Mouse (Mus musculus) frontal cortex, postnatal 25 days (tissue): ENCODE results near the gene Hyal3.

ENCODE experiments used
- DNase-seq, 2 experiments: peaks; one replicate each; pipeline ENCODE4 v3.0.0; 2022; ENCODE audit warnings: low spot score in 2 of 2

Hyal3 gene

DNA sequence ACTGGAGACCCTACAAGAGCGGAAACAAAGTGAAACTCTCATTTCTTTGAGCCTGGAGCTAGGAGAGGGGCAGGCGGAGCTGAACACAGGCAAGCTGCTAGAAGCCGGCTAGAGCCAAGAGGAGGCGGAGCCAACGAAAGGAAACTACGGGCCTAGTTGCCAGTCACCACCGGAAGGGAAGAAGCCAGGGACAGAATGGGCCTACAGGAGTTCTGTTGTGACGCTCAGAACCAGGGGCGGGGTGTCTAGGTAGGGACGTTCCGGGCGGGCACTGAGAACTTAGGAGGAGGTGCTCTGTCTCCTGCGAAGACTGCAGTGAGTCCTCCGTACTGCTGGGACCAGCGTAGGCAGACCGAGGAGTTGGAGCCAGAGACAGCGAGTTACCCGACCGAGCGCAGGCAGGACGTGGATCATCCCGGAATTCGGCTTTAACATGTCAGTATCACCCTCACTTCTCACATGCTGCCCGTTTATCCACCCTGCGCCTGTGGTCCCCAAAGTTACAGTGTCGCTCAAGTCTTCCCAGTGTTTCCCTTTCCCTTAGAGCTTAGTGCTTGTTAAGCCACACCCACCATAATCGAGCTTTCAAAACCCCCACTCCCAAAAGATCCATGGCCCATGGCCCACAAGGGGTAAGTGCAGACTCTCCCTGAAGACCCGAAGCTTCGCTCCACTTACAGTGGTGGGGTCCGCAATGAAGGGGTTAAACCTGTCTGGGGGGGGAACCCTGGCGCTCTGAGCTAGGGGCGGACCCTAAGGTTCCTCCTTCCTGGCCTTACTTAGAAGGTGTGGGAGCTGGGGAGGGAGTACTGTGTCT lies at the start of gene Hyal3:
TSS of gene Hyal3 (plus strand) at position 318 of the 817 bp plus-strand sequence.
- DNase-seq, result peak; percentile 70 to 74

DNA sequence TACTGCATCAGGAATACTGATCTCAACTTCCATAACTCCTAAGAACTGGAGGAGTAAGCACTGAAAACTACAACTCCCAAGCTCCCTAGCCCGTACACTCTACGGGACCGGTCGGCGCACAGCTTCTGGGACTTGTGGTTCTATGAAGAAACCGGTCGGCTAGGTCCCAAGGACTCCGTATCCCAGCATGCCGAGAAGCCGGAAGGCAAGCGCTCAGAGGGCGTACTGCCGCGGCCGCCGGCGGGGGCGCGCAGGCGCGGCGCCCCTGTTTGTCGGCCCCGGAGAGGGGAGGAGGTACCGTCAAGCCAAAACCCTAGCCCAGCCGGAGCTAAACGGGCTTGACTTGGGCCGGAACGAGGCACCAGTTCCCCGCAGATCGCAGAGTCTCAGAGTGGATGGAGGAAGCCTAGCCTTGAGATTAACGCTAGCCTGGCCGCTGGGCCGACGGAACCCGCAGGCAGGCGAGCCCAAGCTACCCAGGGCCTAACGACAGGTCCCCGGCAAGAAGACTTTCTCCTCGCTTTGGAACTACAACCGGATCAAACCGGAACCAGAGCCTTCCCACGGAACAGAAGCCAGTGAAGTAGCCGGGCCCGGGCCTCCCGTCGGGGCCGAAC lies 46.7 kb upstream of the Hyal3 start, which contains the start of gene Tmem115:
TSS of gene Tmem115 (plus strand) at position 155 of the 617 bp plus-strand sequence.
- DNase-seq, result peak; percentile 80 to 84

DNA sequence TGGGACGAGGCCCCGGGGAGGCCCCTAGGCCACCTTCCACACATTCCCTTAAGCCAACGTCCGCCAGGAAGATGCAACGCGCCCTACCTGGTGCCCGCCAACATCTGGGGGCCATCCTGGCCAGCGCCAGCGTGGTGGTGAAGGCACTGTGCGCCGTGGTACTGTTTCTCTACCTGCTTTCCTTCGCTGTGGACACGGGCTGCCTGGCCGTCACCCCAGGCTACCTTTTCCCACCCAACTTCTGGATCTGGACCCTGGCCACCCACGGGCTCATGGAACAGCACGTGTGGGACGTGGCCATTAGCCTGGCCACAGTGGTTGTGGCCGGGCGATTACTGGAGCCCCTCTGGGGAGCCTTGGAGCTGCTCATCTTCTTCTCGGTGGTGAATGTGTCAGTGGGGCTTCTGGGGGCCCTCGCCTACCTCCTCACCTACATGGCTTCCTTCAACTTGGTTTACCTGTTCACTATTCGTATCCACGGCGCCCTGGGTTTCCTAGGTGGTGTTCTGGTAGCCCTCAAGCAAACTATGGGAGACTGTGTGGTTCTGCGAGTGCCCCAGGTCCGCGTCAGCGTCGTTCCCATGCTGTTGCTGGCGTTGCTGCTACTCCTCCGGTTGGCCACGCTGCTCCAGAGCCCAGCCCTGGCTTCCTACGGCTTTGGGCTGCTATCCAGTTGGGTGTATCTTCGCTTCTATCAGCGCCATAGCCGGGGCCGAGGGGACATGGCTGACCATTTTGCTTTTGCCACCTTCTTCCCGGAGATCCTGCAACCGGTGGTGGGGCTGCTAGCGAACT lies 46.0 kb upstream of the Hyal3 start:
- no peak for DNase-seq

DNA sequence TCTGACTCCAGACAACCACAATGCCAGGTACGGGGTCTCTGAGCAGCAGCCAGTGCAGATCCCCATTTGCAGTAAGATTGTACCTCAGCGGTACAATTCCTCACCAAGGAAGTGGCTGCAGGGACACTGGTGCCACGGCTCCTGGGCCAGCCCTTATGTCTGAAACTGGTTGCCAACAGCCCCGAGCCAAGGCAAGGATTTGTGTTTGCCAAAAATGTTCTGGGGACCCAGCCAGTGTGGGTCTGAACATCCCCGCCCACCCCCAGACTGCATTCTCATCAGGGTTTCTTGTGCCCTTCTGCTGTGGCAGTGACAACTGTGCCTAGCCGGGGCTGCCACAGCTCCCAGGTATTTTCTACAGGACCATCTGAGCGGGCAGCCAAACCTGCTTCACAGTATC lies 42.4 kb upstream of the Hyal3 start:
- DNase-seq, result no peak

DNA sequence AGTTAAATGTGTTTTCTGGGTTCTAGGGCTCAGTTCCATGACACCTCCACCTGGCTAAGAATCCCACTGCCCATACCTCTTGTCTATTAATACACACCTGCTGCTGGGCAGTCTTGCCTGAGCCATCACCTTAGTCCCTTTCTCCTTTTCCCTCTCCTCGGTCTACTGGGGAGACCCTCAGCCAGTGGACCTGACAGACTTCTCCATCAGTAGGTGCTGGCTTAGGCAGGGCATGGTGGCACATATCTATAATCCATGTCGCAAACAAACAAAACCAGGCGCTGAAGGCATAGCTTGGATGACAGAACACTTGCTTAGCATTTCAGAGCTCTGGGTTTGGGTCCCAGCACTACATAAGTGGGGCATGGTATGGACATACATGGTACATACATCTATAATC lies 41.9 kb upstream of the Hyal3 start:
- DNase-seq, result no peak

DNA sequence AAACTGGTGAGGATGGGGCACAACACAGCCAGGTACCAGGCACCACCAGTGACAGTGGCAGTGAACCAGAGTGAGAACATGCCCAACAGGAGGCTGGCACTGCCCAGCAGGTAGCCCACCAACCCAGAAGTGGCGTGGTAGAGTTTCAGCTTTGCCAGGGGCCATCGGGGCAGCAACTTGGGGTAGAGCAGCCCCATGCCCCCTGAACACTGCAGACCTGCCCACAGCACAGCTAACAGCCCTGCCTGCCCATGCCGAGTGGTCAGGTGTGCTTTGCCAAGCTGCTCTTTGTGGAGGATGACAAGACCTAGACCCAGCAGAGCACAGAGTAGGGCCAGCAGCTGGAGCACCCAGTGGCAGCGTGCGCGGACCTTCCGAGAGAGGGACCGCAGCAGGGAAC lies 40.7 kb upstream of the Hyal3 start:
- DNase-seq, result no peak

DNA sequence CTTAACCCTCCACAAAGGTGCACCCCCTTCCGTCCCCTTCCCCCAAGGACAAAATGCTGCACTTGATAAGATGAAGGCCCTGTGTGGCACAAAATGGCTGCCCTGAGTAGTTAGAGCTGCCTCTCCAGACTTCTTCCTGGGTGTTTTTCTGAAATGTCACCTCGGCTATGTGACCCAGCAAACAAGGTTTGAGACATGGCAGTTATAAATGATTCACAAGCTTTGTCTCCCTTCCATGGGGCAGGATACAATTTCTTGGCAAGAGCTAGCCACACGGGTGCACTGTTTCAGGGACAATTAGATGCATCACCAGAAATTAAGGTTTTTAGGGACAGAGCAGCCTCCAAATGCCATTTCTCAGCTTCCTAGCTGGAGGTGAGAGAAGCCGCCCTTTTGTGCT lies 40.2 kb upstream of the Hyal3 start:
- no peak for DNase-seq

DNA sequence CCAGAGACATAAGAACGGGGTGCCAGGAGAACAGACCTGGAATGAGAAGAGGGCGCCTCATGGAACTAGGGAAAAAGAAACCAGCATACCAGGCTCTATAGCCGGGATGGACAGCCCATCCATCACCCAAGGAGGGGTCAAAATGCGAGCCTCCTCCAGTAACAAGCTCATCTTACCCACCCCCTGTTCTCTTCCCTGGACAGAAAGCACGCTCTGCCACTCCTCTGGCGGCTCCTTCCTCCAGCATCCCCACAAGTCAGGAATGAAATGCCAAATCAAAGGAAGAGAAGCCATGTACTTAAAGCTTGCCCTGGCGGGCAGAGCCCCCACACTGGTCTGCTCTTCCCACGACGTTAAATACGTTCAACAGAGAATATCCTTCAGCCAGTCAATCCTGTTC lies 39.6 kb upstream of the Hyal3 start:
- no peak for DNase-seq

DNA sequence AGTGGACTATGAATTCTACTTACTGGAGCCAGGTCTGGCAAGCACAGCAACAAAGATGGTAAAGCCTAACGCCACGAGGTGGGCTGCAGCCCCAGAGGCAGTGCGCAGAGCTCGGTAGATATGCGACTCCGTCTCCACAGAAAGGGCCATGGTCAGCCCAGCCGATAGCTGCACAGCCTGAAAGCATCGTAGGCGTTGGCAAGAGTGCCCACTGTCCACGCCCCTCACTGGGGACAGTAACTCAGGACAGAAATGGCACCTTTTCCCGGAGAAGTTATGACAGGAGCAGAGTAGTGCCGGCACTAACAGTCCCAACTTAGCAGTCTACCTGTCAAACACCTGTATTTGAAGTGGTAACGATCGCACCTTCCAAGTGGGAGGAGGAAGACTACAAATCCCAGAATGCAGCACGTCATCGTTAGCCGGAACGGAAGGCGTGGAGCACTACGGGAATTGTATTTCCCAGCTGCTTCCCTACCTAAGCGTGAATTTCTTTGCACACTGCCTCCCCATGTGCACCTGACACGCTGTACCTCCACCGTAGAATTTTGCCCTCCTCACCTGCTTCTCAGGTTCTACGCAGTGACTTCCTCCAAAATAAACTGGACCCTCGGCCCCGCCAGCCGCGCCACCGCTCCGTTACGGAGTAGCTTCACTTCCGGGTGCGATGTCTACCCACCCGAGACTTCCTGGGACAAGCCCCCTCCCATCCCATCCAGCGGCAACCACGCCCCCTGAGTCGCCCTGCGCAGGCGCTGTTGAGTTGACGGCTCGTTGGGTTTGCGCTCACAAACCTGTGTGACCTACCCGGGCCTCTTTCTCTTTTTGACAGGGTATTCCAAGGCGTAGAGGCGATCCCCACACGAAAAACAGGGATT lies 38.9 kb upstream of the Hyal3 start, which contains the start of the genes Cyb561d2 and Nprl2:
TSS of gene Cyb561d2 (minus strand) at position 720 of the 878 bp plus-strand sequence.
TSS of gene Nprl2 (plus strand) at position 753 of the 878 bp plus-strand sequence.
- DNase-seq, result peak; percentile 87 to 91

DNA sequence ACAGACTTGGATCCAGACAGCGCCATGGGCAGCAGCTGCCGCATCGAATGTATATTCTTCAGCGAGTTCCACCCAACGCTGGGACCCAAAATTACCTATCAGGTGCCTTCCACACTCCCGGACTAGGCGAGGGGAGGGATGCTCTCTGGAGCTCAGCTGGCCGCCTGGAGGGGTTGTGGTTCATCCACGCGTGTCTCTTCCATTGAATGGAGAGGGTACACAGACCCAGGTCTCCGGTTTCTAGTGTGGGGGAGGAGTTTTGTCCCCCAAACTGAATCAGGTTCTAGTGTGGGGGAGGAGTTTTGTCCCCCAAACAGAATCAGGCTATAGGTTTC lies 38.3 kb upstream of the Hyal3 start:
- no peak for DNase-seq

DNA sequence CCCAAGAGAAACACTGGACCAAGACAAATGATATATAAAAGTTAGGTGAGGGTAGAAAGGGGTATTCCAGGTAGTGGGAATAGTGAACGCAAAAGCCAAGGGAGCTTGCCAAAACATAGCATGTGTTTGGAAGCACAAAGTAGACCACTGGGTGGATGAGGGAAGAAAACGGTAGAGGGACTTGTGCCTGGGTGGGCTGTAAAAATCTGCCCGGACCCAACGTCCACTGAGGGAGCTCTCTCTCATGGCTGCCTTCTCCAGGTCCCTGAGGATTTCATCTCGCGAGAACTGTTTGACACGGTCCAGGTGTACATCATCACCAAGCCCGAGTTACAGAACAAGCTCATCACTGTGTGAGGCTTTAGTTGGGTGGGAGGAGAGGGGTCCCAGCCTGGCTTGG lies 37.9 kb upstream of the Hyal3 start:
- no peak for DNase-seq

DNA sequence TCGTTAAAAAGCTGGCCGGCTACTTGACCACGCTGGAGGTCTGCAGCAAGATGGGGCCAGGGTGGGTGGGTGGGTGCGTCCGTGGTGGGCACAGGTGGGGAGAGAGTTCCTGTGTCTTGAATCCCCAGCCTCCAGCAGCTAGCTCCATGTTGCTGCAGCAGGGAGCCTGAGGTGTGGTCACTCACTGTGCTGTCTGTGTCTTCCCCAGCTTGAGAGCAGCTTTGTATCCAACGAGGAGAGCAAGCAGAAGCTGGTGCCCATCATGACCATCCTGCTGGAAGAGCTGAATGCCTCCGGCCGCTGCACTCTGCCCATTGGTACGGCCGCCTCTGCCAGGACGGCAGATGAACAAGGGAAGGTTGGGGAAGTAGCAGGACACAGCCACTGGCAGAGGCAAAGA lies 37.3 kb upstream of the Hyal3 start:
- no peak for DNase-seq

DNA sequence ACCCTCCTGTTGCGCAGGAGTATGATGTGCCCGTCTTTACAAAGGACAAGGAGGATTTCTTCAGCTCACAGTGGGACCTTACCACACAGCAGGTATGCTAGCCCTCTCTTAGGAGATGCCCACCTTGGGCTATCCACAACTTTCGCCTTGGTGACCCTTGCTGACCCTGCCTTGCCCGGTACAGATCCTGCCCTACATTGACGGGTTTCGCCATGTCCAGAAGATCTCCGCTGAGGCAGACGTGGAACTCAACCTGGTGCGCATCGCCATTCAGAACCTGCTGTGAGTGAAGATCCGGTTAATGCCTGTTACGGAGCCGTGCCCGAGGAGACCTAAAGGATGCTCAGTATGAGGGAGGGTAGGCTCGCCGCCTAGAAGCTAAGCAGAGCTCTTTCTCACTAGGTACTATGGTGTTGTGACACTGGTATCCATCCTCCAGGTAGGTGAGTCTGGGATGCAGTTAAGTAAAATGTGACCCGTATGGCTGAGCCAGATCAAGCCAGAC lies 36.4 kb upstream of the Hyal3 start:
- no peak for DNase-seq

DNA sequence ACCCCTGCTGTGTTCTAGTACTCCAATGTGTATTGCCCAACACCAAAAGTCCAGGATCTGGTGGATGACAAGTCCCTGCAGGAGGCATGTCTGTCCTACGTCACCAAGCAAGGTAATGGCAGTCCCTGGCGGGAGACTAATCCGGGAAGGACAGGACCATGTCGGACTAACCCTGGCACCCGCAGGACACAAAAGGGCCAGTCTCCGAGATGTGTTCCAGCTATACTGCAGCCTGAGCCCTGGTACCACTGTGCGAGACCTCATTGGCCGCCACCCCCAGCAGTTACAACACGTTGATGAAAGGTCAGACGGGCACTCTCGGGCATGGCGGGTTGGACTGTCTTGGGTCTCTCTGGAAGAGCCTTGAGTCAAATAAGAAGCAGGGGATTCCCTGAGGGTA lies 35.9 kb upstream of the Hyal3 start:
- DNase-seq, result no peak

DNA sequence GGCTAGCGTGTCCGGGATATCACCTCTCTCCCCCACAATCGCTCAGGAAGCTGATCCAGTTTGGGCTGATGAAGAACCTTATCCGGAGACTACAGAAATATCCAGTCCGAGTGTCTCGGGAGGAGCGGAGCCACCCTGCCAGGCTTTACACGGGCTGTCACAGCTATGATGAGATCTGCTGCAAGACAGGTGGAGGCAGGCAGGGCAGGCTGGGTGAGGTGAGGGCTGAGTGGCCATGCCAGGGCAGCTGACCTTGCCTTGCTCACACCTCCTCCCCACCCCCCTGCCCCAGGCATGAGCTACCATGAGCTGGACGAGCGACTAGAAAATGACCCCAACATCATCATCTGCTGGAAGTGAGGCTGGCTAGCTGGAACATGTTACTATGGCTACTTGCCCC lies 35.4 kb upstream of the Hyal3 start:
- DNase-seq, result no peak

DNA sequence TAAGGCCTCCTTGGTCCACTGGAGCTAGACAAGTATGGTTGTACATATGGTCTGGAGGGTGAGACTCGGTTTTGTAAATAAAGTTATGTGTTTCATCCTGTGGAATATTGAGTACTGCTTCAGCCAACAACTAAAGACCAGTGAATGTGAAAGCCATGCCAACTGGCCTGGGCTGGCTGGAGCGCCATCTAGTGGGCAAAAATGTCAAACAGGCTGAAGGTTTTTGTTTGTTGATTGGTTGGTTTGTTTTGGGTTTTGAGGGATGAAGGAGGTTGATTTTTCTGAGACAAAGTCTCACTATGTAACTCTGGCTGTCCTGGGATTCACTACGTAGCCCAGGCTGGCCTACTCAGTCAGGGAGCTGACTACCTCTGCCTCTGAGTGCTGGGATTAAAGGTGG lies 35.0 kb upstream of the Hyal3 start:
- peak; percentile 52 to 61 for DNase-seq

DNA sequence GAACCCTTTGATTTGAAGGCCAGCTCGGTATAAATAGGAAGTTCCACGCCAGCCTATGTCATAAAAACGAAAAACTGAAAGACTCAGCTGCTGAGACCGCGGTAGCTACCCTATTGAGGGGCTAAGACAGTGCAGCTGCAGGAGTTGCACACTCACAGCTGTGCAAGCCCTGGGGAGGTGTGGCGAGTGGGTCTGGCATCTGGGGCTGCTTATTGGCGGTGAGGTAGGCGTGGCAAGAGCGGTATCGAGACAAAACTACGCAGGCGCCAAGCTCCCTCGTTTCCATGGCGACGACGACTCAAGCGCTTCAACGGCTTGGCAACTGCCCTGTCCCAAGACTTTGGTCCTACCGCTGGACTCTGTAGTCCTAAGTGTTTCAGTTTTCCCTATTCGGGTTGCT lies 33.6 kb upstream of the Hyal3 start, which contains the start of gene Zmynd10:
TSS of gene Zmynd10 (plus strand) at position 273 of the 400 bp plus-strand sequence.
- peak; percentile 70 to 75 for DNase-seq

DNA sequence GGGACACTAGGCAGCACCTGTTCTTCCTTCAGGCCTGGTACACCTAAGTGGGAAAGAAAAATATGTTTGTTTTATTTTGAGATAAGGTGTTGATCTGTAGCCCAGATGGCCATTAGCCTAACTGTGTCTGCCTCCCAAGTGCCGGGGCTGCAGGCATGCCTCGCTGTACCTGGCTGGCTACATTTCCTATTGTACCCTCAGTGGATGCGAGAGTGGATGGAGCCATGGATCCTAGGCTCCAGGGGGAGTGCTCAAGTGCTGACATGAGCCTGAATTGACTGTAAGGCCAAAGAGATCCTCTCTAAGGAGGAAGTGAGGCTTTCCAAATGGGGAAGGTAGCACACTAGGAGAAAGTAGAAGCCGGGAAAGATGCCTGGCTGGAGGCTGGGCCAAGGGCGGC lies 32.7 kb upstream of the Hyal3 start:
- no peak for DNase-seq

DNA sequence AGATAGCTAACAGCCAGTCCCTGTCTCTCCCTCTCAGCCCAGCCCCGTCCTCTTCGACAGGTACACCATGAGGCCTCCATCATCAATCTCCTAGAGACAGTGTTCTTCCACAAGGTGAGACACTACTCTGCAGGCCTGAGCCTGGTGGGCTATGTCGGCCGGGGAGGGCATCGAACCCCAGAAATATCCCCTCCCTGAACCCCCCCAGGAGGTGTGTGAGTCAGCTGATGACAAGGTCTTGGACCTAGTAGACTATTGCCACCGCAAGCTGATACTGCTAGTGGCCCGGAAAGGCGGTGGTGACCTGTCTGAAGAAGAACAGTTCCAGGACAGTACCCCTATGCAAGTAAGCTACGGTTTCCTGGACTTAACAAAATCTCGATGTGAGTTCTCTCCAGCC lies 31.8 kb upstream of the Hyal3 start:
- no peak for DNase-seq

DNA sequence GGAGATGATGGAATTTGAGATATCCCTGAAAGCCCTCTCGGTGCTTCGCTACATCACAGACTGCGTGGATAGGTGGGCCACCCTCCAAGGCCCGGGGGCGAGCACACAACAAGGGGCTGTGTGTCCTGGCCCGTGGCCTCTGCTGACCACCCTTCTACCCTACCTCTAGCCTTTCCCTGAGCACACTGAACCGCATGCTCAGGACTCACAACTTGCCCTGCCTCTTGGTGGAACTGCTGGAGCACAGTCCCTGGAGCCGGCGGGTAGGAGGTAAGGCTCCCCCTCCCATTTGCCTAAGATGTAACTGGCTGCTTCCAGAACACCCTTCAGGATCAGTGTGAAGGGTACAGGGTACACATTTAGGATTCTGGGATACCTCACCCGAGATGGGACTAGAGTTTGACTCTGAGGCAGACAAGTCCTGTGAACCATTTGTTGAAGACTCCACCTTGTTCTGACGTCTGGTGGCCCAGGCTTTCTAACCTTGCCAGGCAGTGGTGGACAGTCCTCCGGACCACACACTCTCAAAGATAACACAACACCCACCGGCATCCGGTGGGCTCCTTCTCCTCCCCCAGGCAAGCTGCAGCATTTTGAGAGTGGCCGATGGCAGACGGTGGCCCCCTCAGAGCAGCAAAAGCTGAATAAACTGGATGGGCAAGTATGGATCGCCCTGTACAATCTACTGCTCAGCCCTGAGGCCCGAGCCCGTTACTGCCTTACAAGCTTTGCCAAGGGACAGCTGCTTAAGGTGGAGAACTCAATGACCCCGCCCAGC lies 31.1 kb upstream of the Hyal3 start:
- no peak for DNase-seq
